Mouse (Mus musculus) ES-Bruce4 (cell line): ENCODE measurements around the gene Zfp710.

Experiments used
- CTCF ChIP-seq: IDR thresholded peaks from one replicate; pipeline ENCODE4 v1.8.1; 2011; ENCODE audit warnings: low read depth, low read length
- EP300 ChIP-seq: IDR thresholded peaks from 2 replicates; pipeline ENCODE4 v1.6.1; 2011; ENCODE audit warnings: low read depth, low read length; ENCODE audit not compliant: insufficient read depth
- POLR2A ChIP-seq: IDR thresholded peaks from one replicate; pipeline ENCODE4 v1.8.1; 2011; ENCODE audit warnings: low read length; ENCODE audit not compliant: insufficient read depth

DNA sequence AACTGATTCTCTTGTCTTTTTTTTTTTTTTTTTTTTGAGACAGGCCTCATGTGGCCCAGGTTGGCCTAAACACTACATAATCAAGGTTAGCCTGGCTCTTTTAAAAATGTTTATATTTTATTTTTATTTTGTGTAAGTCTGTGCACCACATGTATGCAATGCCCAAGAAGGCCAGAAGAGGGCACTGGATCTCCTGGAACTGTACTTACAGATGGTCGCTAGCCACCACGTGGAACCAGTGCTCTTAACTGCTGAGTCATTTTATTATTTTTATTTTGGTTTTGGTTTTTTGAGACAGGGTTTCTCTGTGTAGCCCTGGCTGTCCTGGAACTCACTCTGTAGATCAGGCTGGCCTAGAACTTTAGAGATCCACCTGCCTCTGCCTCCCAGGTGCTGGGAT is 13.1 kb upstream of the Zfp710 start:
- TF ChIP-seq CTCF = peak; percentile 73
- no peak for TF ChIP-seq POLR2A
- TF ChIP-seq EP300 = 0 out of 2 replicates have a peak, but pooled peaks have one; percentile 39
